In the genomic region with DNA sequence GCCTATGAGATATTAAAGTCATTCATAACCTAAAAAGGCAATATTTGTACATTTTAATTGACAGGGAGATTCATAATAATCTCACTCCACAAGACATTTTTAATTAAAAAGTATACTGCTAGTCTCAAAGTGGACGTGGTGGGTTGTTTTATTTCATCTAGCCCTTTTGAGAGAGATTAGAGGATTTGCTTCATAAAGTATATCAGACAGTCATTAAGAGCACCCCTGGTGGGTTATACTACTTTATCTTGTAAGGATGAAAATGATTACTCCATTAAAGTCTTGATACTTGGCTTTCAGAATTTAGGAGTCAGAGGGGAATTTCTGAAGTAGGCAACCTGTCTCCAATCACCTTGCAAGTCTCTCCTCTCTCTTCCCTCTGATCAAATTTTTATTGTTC, we compare ENCODE assay signal across 28 mouse cellular contexts.
"Had no signal": no experiment of that assay in that cellular context is flagged by ENCODE, and none has a peak within 500 bp of the region (broad histone marks: within the 10 kb centered on the region; RNA-seq: fewer than 3 reads in every experiment).

No protein-coding gene starts in this region.

- H3K4me2 ChIP-seq: embryonic facial prominence, embryonic 12.5 days; embryonic facial prominence, embryonic 13.5 days; embryonic facial prominence, embryonic 15.5 days; forebrain, embryonic 12.5 days; forebrain, embryonic 13.5 days; forebrain, embryonic 15.5 days had no signal

- H3K4me3 ChIP-seq: embryonic facial prominence, embryonic 10.5 days; embryonic facial prominence, embryonic 12.5 days; embryonic facial prominence, embryonic 13.5 days; embryonic facial prominence, embryonic 15.5 days; erythroblast, embryonic 14.5 days; forebrain, embryonic 10.5 days; forebrain, embryonic 12.5 days; forebrain, embryonic 13.5 days; forebrain, embryonic 15.5 days; gastrocnemius, adult 2 months had no signal

- H3K27ac ChIP-seq: embryonic facial prominence, embryonic 10.5 days; embryonic facial prominence, embryonic 12.5 days; embryonic facial prominence, embryonic 13.5 days; embryonic facial prominence, embryonic 15.5 days; forebrain, embryonic 10.5 days; forebrain, embryonic 12.5 days; forebrain, embryonic 13.5 days; forebrain, embryonic 15.5 days; gastrocnemius, adult 2 months had no signal

- DNase-seq: cerebellum, adult 2 months; cerebellum, adult 8-10 months; cerebellum, adult 9-10 months; cerebellum, adult 9-11 months; cerebellum, postnatal 10 days; cerebellum, postnatal 14 days; cerebellum, postnatal 25 days; cerebellum, postnatal 36 days; embryo, embryonic 11 days; forebrain, postnatal 0 days; gastrocnemius, adult 2 months; gastrocnemius, postnatal 10 days; gastrocnemius, postnatal 14 days; gastrocnemius, postnatal 25 days; gastrocnemius, postnatal 36 days; heart, adult 11 months; heart, adult 18-20 months had no signal

- H3K27me3 ChIP-seq: embryonic facial prominence, embryonic 12.5 days; embryonic facial prominence, embryonic 13.5 days; embryonic facial prominence, embryonic 15.5 days; forebrain, embryonic 12.5 days; forebrain, embryonic 13.5 days; forebrain, embryonic 15.5 days had no signal

- H3K9ac ChIP-seq: embryonic facial prominence, embryonic 12.5 days; embryonic facial prominence, embryonic 13.5 days; embryonic facial prominence, embryonic 15.5 days; forebrain, embryonic 12.5 days; forebrain, embryonic 13.5 days; forebrain, embryonic 15.5 days; forebrain, postnatal 0 days had no signal

- H3K4me1 ChIP-seq: embryonic facial prominence, embryonic 10.5 days; embryonic facial prominence, embryonic 12.5 days; embryonic facial prominence, embryonic 13.5 days; embryonic facial prominence, embryonic 15.5 days; forebrain, embryonic 10.5 days; forebrain, embryonic 12.5 days; forebrain, embryonic 13.5 days; forebrain, embryonic 15.5 days had no signal

- H3K36me3 ChIP-seq: embryonic facial prominence, embryonic 10.5 days; embryonic facial prominence, embryonic 12.5 days; embryonic facial prominence, embryonic 13.5 days; embryonic facial prominence, embryonic 15.5 days; forebrain, embryonic 10.5 days; forebrain, embryonic 12.5 days; forebrain, embryonic 15.5 days had no signal

- ATAC-seq: forebrain, embryonic 13.5 days; forebrain, embryonic 14.5 days; forebrain, embryonic 15.5 days; forebrain, embryonic 16.5 days; forebrain, postnatal 0 days had no signal

- H3K9me3 ChIP-seq: embryonic facial prominence, embryonic 10.5 days; embryonic facial prominence, embryonic 12.5 days; embryonic facial prominence, embryonic 13.5 days; embryonic facial prominence, embryonic 15.5 days; forebrain, embryonic 10.5 days; forebrain, embryonic 12.5 days; forebrain, embryonic 13.5 days; forebrain, embryonic 15.5 days had no signal
